Mouse (Mus musculus) intestine, postnatal 0 days (tissue): ENCODE measurements around the gene Paqr8. TPM values are rescaled to one million over a fixed set of nuclear protein-coding genes. Genes with fewer than 3 reads are reported as not detected.

Source experiments
- ATAC-seq: fragments of 200-750 bp; cut with Nextera tagmentation; 2 replicates; pipeline ENCODE4 v1.8.0; 2017; ENCODE audit warnings: mild to moderate bottlenecking, moderate TSS enrichment, moderate library complexity
- H3K27ac ChIP-seq: fragments of 300-500 bp; sonication (generic); 2 replicates; pipeline ENCODE4 v1.5.1; 2014; ENCODE audit warnings: mild to moderate bottlenecking, low read depth, low read length, moderate library complexity
- H3K27me3 ChIP-seq: fragments of 300-500 bp; sonication (generic); replicated peaks from 2 replicates; pipeline ENCODE4 v1.6.1; 2014; ENCODE audit warnings: low read length, mixed read lengths; ENCODE audit not compliant: control insufficient read depth, insufficient read depth
- H3K36me3 ChIP-seq: fragments of 300-500 bp; sonication (generic); 2 replicates; pipeline ENCODE4 v1.6.1; 2014; ENCODE audit warnings: mild to moderate bottlenecking, moderate library complexity; ENCODE audit not compliant: control insufficient read depth, insufficient read depth
- H3K4me1 ChIP-seq: fragments of 300-500 bp; sonication (generic); replicated peaks from 2 replicates; pipeline ENCODE4 v1.6.1; 2014; ENCODE audit warnings: antibody characterized with exemption, low read length, mixed read lengths; ENCODE audit not compliant: control insufficient read depth, insufficient read depth
- H3K4me2 ChIP-seq: fragments of 300-500 bp; sonication (generic); replicated peaks from 2 replicates; pipeline ENCODE4 v1.6.1; 2014; ENCODE audit warnings: low read depth, mild to moderate bottlenecking, moderate library complexity
- H3K4me3 ChIP-seq: fragments of 300-500 bp; sonication (generic); 2 replicates; pipeline ENCODE4 v1.5.1; 2014; ENCODE audit warnings: low read depth, low read length
- H3K9ac ChIP-seq: fragments of 300-500 bp; sonication (generic); 2 replicates; pipeline ENCODE4 v1.6.1; 2014; ENCODE audit warnings: mild to moderate bottlenecking, low read depth, low read length
- H3K9me3 ChIP-seq: fragments of 300-500 bp; sonication (generic); 2 replicates; pipeline ENCODE4 v1.6.1; 2016; ENCODE audit warnings: mixed run types; ENCODE audit not compliant: control insufficient read depth
- CTCF ChIP-seq: sonication (generic); IDR thresholded peaks from 2 replicates; pipeline ENCODE4 v1.5.1; 2016; ENCODE audit warnings: low read depth, mild to moderate bottlenecking, control low read depth, antibody characterized with exemption, moderate library complexity
- WGBS: fragments of 180-500 bp; shearing (Covaris S2); extraction: QIAGEN DNeasy Blood & Tissue Kit; methylation state at CpG from one replicate; pipeline ENCODE4 v1.1.7; 2014; 5-methylcytosine and 5-hydroxymethylcytosine counted together
- polyA plus RNA-seq: library from polyadenylated mRNA; unstranded; fragments of >200 nt; fragmentation: Nextera tagmentation; extraction: Ambion mirVana; gene quantifications from 2 replicates; pipeline ENCODE4 v1.2.1, GENCODE M21; 2015

Paqr8 gene
- polyA plus RNA-seq, 1 experiment from 2014 or later, result 2.9 TPM

DNA sequence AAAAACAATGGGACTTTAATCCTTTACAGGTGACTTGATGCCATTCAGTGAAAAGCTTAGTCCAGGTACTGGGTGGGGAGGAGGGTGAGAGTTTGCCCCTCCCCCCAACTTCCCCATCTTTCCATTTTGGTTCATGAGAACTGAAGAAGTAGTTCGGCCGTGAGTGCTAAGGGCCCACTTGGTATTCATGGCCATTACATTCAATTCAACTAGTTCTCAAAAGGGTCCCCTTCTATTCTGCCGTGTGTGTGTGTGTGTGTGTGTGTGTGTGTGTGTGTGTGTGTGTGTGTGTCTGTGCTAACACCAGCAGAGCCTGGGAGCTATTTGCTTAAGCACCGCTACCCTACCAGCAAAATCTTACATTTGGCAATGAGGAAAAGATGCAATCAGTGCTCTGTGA, 94.2 kb downstream of the Paqr8 start:
- H3K9me3 ChIP-seq, result no peaks in the 10 kb centered on the region
- H3K27me3 ChIP-seq, result no peaks in the 10 kb centered on the region
- no peaks in the 10 kb centered on the region for H3K4me1 ChIP-seq
- H3K36me3 ChIP-seq, result no peaks in the 10 kb centered on the region
- H3K9ac ChIP-seq, result no peak overlapping the region
- TF ChIP-seq CTCF, result no peak
- 60% methylated on average over 4 of the region's 4 CpGs for WGBS
- no peak overlapping the region for H3K4me3 ChIP-seq
- ATAC-seq, result no peak
- H3K4me2 ChIP-seq, result no peak overlapping the region
- H3K27ac ChIP-seq, result no peak overlapping the region

DNA sequence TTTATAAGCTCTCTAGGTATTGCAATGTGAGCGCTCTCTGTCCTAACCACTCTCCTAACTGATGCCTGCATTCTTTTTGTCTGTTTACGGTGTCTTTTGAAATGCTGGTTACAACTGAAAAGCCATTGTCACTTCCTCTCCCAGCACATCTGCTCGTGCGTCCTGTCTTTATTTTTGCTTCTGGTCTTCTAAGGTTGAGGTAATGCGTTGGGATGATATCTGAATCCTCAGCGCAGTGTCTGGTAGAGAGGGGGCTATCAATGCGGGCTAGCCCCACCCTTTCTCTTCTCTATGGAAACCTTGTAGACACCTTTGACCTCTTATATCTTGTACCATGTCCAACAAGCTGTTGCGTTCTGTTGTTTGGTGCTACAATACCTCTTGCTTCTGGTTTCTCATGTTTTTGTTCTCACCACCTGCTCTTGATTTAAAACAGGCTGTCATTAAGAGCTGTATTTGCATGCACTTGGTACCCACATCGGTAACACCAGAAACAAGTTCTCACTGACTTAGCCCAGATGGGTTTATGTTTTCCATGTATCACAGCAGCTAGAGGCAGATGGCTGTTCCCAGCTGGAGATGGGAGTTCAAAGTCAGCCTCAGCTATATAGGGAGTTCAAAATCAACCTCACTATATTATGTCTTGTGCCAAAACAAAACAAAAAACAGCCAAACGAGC, 96.1 kb downstream of the Paqr8 start:
- H3K9me3 ChIP-seq, result no peaks in the 10 kb centered on the region
- H3K4me1 ChIP-seq, result no peaks in the 10 kb centered on the region
- no peak overlapping the region for H3K9ac ChIP-seq
- H3K27ac ChIP-seq, result no peak overlapping the region
- H3K4me2 ChIP-seq, result no peak overlapping the region
- no peak for ATAC-seq
- no peak for TF ChIP-seq CTCF
- H3K27me3 ChIP-seq, result no peaks in the 10 kb centered on the region
- no peak overlapping the region for H3K4me3 ChIP-seq
- WGBS, result 59% methylated on average over 10 of the region's 10 CpGs
- no peaks in the 10 kb centered on the region for H3K36me3 ChIP-seq

Other genes starting within 250 kb of the Paqr8 start
- gene Il17a, start 159.7 kb upstream of the Paqr8 start, polyA plus RNA-seq, result not detected in 2 replicates
- not detected in 2 replicates for gene Il17f, start 100.0 kb upstream of the Paqr8 start, polyA plus RNA-seq
- gene Mcm3, start 70.3 kb upstream of the Paqr8 start, polyA plus RNA-seq, result 27.6 and 29.1 TPM in 2 replicates
- gene Efhc1, start 61.0 kb downstream of the Paqr8 start, polyA plus RNA-seq, result 0.69 and 0.98 TPM in 2 replicates
- gene Tram2, start 188.6 kb downstream of the Paqr8 start, polyA plus RNA-seq, result 4.2 and 4.3 TPM in 2 replicates